Mouse (Mus musculus) common myeloid progenitor, adult 5-6 weeks (primary cell): Measurements from ENCODE around the gene Tmem50a. TPM values are rescaled to one million over a fixed set of nuclear protein-coding genes. Genes with fewer than 3 reads are reported as not detected.

Experiments
- ATAC-seq: replicated peaks from 2 replicates; pipeline ENCODE4 v1.8.0; 2016; ENCODE audit warnings: low read depth, mild to moderate bottlenecking, moderate TSS enrichment, inconsistent platforms; ENCODE audit not compliant: poor library complexity, severe bottlenecking
- total RNA-seq: library from RNA; stranded (forward); fragments of 200-1000, 187-1606 nt; gene quantifications from 2 replicates; pipeline ENCODE4 v1.2.3, GENCODE M21; 2017

Tmem50a gene
- 168 and 202 TPM in 2 replicates for total RNA-seq

- ATAC-seq = peak; percentile 84
Measured at GRCm38 (mm10) chr4:134914864-134915209, at the start of gene Tmem50a. TSS of gene Tmem50a (minus strand) at chr4:134915024.

GRCm38 (mm10) chr4:134963021-134963776 lies 48.4 kb upstream of the Tmem50a start:
- peak; percentile 89 for ATAC-seq

DNA sequence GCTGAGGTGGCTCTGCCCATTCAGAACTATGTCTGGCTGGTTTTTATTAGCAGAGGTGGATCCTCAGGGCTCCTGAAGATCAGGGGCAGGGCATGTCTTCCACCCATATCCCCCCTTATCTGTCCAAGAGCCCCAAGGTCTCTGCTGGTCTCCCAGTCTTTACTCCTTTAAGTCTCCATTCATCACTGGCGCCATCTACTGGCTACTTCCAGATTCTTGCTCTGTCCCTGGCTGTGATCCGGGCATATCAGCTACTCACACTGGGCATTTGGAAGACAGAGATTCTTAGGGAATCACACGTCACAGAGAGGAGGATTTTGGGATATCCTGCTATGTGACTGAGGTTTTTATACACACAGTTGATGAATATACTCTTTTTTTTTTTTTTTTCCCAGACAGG lies 41.5 kb upstream of the Tmem50a start:
- peak; percentile 67 for ATAC-seq

DNA sequence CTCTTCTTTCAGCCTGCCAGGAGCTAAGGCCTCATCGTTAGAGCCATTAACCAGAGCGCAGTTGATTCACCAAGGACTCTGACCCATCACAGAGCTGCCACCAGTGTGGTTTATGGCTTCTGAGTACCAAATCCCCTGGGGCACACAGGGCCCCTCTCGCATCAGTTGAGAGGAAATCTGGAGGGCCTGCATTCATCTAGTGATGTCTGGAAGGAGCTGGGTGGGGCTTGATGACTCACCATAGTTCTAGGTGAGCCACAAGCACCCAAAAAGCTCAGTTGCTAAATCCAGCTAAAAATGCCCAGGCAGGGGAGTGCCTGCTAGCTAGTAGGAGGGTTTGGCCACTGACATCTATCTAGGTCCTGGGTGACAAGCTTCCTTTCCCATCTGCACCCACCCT lies 41.0 kb upstream of the Tmem50a start:
- ATAC-seq = 0 out of 2 replicates have a peak, but pooled peaks have one; percentile 7

- no peak for ATAC-seq
Measured at GRCm38 (mm10) chr4:134955196-134955595, 40.4 kb upstream of the Tmem50a start.

GRCm38 (mm10) chr4:134954461-134954860 lies 39.6 kb upstream of the Tmem50a start:
- no peak for ATAC-seq

DNA sequence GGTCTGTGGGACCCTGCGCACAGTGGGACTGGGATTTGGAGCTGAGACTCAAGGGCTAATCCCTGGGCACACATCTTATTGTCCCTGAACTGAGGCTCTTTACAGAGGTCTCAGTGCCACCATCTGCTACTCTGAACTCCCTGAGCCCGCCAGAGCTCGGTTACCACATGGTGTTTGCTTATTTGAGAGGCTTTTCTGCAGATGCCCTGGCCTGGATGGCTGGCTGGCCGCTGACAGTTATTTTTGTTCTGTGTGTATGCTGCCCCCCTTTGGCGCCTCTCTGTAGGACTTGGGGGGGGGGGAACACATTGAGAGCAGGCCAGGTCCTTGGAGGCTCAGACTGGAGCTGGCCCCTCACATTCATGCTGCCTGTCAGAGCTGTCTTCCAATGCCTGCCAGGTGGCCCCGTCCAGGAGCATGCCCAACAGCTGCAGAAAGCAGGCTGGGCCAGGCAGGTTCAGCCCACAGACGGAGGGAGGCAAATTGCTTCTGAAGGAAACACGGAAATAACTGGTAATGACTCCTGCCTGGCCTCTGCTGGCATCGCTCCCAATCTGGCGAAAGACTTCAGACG lies 35.8 kb upstream of the Tmem50a start:
- peak; percentile 68 for ATAC-seq

- peak; percentile 72 for ATAC-seq
Measured at GRCm38 (mm10) chr4:134946024-134946744, 31.4 kb upstream of the Tmem50a start.

GRCm38 (mm10) chr4:134943758-134944538 lies 29.1 kb upstream of the Tmem50a start:
- ATAC-seq = no peak

DNA sequence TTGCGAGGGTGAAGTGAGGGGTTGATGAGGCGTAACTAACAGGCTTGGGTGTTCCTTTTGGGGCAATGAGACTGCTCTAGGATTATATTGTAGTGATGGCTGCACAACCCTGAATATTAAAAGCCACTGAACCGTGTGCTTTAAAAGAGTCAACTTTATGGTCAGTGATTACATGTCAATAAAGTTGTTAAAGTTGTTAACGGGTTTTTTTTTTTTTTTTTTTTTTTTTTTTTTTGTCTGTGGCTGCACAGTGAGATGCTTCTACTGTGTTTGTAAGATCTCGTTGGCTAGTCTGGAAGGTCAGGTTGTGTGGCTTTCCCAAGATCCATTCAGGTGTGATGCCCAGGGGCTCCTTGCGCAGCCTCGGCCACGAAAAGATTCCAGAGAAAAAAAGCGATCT lies 25.1 kb upstream of the Tmem50a start:
- no peak for ATAC-seq

- ATAC-seq = no peak
Measured at GRCm38 (mm10) chr4:134937240-134938176, 22.7 kb upstream of the Tmem50a start.

DNA sequence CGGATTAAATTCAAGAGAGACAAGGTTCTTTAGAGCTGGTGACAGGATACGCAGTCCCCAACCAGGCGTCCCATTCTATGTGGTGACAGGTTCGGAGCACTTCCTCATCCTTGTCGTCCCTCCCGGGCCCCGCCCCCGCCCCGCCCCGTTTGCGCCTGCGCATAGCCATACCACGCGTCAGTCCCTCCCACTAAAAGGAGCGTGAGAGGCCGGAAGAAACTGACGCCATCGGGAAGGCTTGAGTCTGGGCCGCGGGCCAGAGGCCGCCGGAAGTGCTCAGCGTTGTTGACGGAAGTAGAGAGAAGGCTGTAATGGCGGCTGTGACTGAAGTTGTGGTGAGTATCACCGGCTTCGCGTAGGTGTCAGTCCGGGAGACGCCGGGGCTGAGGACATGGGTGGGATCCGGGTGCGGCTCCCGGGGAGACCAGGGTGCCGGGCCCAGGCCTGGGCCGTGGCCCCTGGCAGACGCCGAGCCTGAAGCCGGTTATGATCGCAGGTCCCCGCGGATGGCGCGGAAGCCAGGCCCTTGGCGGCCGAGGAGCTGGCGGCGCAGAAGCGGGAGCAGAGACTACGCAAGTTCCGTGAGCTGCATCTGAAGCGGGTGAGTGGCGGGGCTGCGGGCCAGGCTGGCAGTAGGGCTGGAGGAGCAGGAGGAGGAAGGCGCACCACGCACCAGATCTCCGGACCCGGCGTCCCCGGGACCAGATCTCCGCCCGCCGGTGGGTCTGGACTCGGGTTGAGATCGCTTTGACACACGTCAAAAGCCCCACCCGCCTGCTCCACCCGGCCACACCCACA lies 16.1 kb upstream of the Tmem50a start, which contains the start of gene Syf2:
Gene Syf2, plus strand, starts transcription at position 215 of the 798 bp plus-strand sequence.
- ATAC-seq = peak; percentile 80

- ATAC-seq = no peak
Measured at GRCm38 (mm10) chr4:134930190-134930589, 15.4 kb upstream of the Tmem50a start.

GRCm38 (mm10) chr4:134929536-134929935 lies 14.7 kb upstream of the Tmem50a start:
- ATAC-seq = 0 out of 2 replicates have a peak, but pooled peaks have one; percentile 10

DNA sequence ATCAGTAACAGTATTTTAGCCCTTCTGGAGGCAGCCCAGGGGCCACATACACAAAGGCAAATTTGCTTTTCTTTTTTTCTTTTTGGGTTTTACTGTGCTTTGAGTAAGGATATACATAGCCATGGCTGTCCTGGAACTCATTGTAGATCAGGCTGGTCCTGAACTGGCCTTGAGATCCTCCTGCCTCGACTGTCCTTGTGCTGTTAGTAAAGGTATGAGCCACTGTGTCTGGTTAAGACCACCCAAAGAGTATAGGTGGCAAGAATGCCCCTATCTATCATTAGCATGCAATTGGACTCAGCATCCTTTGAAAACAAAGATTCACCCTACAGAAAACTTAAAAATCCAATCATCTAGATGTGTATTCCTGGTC lies 13.6 kb upstream of the Tmem50a start:
- no peak for ATAC-seq

DNA sequence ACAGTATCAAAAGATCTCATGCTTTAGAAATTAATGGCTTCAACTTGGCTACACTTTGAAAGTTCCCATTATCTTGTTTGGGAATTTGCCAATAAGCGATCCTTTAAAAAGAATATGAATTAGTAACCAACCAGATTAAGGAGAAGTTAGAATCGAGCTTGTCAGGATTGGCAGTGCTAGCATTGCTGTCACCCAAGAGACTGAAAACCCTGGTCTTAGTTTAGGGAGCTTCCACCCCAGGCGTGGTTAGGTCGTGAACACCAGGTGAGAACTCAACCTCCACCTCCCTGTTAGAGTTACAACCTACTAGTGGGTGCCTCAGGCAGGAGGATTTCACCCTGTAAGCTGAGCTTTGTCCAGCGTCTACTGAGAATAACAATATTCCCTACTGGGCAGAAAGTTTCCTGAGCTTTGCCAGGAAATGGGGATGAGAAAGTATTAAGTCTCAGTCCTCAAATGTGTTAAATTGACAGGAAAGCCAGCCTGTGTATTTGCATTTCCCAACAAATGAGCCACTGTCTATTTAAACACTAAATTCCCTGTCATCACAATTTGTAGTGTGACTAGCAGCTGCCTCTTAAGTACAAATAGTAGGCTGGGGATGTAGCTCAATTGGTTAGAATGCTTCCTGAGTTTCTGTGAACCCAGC lies 13.1 kb upstream of the Tmem50a start:
- no peak for ATAC-seq

- ATAC-seq = no peak
Measured at GRCm38 (mm10) chr4:134925206-134925605, 10.4 kb upstream of the Tmem50a start.
